Mouse (Mus musculus) heart, embryonic 11.5 days (tissue): Measurements from ENCODE around the gene Slc4a4. TPM values are rescaled to one million over a fixed set of nuclear protein-coding genes. Genes with fewer than 3 reads are reported as not detected.
"Not testable (repeated sequence)": the region's sequence is repeated elsewhere in the genome, so short reads cannot be mapped to it uniquely, and the experiment has no call there.

Experiments used
- ATAC-seq: fragments of 200-750 bp; cut with Nextera tagmentation; replicated peaks from 2 replicates; pipeline ENCODE4 v1.8.0; 2017; ENCODE audit warnings: moderate library complexity; ENCODE audit not compliant: insufficient number of reproducible peaks, low FRiP score, low TSS enrichment
- H3K27ac ChIP-seq: fragments of 300-500 bp; sonication (generic); 2 replicates; pipeline ENCODE4 v1.5.1; 2014; ENCODE audit warnings: mild to moderate bottlenecking, low read depth, low read length
- H3K27me3 ChIP-seq: fragments of 300-500 bp; sonication (generic); 2 replicates; pipeline ENCODE4 v1.6.1; 2014; ENCODE audit warnings: mild to moderate bottlenecking, low read length, mixed read lengths; ENCODE audit not compliant: control insufficient read depth, insufficient read depth
- H3K36me3 ChIP-seq: fragments of 300-500 bp; sonication (generic); 2 replicates; pipeline ENCODE4 v1.6.1; 2014; ENCODE audit warnings: mild to moderate bottlenecking, low read length, moderate library complexity, mixed read lengths; ENCODE audit not compliant: control insufficient read depth, insufficient read depth
- H3K4me1 ChIP-seq: fragments of 300-500 bp; sonication (generic); 2 replicates; pipeline ENCODE4 v1.6.1; 2014; ENCODE audit warnings: low read length; ENCODE audit not compliant: control insufficient read depth, insufficient read depth
- H3K4me2 ChIP-seq: fragments of 300-500 bp; sonication (generic); 2 replicates; pipeline ENCODE4 v1.6.1; 2014; ENCODE audit warnings: mild to moderate bottlenecking, moderate library complexity
- H3K4me3 ChIP-seq: fragments of 300-500 bp; sonication (generic); 2 replicates; pipeline ENCODE4 v1.5.1; 2014; ENCODE audit warnings: low read depth, low read length
- H3K9ac ChIP-seq: fragments of 300-500 bp; sonication (generic); 2 replicates; pipeline ENCODE4 v1.6.1; 2014; ENCODE audit warnings: mild to moderate bottlenecking, low read depth, low read length, moderate library complexity
- H3K9me3 ChIP-seq: fragments of 300-500 bp; sonication (generic); replicated peaks from 2 replicates; pipeline ENCODE4 v1.6.1; 2016; ENCODE audit warnings: low read length; ENCODE audit not compliant: control insufficient read depth
- WGBS: fragments of 180-500 bp; shearing (Covaris S2); extraction: QIAGEN DNeasy Blood & Tissue Kit; methylation state at CpG from one replicate; pipeline ENCODE4 v1.1.7; 2014; ENCODE audit not compliant: insufficient replicate concordance; 5-methylcytosine and 5-hydroxymethylcytosine counted together
- polyA plus RNA-seq: library from polyadenylated mRNA; unstranded; fragments of >200 nt; fragmentation: Nextera tagmentation; extraction: Ambion mirVana; gene quantifications from 2 replicates; pipeline ENCODE4 v1.2.1, GENCODE M21; 2014

Slc4a4 gene
- polyA plus RNA-seq, 1 experiment from 2014 or later, result 3.4 TPM

GRCm38 (mm10) chr5:89109832-89110231 is 223.2 kb downstream of the Slc4a4 start:
- H3K4me2 ChIP-seq, result no peak overlapping the region
- ATAC-seq, result no peak
- H3K9ac ChIP-seq, result no peak overlapping the region
- H3K36me3 ChIP-seq, result no peaks in the 10 kb centered on the region
- no peak overlapping the region for H3K27ac ChIP-seq
- 0 out of 2 replicates have a peak, but pooled peaks cover 3% of the 10 kb centered on the region for H3K4me1 ChIP-seq
- 83% methylated on average over 2 of the region's 2 CpGs for WGBS
- no peaks in the 10 kb centered on the region for H3K27me3 ChIP-seq
- no peaks in the 10 kb centered on the region for H3K9me3 ChIP-seq
- no peak overlapping the region for H3K4me3 ChIP-seq

- H3K27ac ChIP-seq, H3K36me3 ChIP-seq, ATAC-seq, H3K27me3 ChIP-seq, H3K4me3 ChIP-seq, H3K9me3 ChIP-seq, H3K9ac ChIP-seq, H3K4me2 ChIP-seq, H3K4me1 ChIP-seq: not testable (repeated sequence)
- WGBS, result 95% methylated on average over 15 of the region's 17 CpGs
Measured at GRCm38 (mm10) chr5:89111987-89112386, 225.4 kb downstream of the Slc4a4 start.

DNA sequence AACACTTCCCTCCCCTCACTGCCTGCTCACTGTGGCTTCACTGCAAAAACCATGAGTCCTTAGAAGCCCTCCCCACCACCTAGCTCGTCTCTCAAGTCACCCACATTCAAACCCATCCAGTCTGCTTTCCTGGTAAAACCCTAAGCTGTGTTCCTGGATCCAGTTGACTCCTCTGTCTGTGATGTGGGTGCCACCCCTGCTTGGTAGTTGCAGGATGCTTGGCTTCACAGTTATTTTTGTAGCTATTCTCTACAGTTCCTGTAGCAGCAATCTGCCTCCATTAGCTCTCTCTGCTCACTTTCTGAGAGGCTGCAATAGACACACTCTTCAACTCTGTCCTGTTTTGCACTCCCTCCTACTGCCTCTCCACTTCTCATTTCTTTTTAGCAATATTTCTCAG is 234.3 kb downstream of the Slc4a4 start:
- H3K27me3 ChIP-seq, result no peaks in the 10 kb centered on the region
- ATAC-seq, result no peak
- no peak overlapping the region for H3K4me3 ChIP-seq
- H3K9me3 ChIP-seq, result no peaks in the 10 kb centered on the region
- WGBS, result 68% methylated on average over 1 of the region's 1 CpGs
- H3K4me1 ChIP-seq, result no peaks in the 10 kb centered on the region
- H3K27ac ChIP-seq, result no peak overlapping the region
- no peaks in the 10 kb centered on the region for H3K36me3 ChIP-seq
- no peak overlapping the region for H3K4me2 ChIP-seq
- no peak overlapping the region for H3K9ac ChIP-seq

DNA sequence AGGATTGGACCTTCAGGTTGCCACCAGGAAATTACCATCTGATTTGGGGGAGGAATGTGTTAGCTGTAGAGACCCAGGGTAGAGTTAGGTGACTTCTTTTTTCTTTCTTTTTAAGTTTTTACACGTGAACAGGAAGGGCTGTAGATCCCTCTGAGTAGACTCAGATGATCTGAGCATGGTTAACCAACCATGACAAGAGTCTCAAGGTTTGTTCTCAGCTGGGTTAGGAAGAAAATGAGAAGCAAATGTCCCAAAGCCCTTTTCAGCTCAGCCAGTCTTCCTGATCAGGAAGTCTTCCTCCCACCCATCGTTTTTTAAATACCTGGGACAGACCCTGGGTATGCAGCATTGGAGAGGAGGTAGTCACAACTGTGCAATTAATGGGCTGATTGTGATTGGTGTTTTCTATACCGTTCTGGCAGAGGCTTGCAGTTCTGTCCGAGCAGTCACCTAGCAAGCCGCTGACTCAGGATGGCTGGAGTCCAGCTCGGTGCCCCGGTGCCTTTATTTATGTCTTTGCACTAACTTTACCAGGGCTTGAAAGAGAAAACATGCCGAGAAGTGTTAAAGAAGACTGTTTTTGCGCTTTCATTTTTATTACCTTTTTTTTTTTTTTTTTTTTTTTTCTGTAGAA is 236.8 kb downstream of the Slc4a4 start:
- no peak for ATAC-seq
- Histone ChIP-seq H3K36me3 (no peaks in the 10 kb centered on the region), H3K27me3 (no peaks in the 10 kb centered on the region), H3K4me1 (no peaks in the 10 kb centered on the region), H3K4me3 (no peak overlapping the region), H3K4me2 (no peak overlapping the region), H3K27ac (no peak overlapping the region), H3K9ac (no peak overlapping the region), H3K9me3 (no peaks in the 10 kb centered on the region)
- WGBS, result 73% methylated on average over 9 of the region's 9 CpGs

- Histone ChIP-seq H3K4me1 (no peaks in the 10 kb centered on the region), H3K4me3 (no peak overlapping the region), H3K4me2 (no peak overlapping the region), H3K27me3 (no peaks in the 10 kb centered on the region), H3K9ac (no peak overlapping the region), H3K36me3 (no peaks in the 10 kb centered on the region), H3K9me3 (no peaks in the 10 kb centered on the region), H3K27ac (no peak overlapping the region)
- WGBS, result 82% methylated on average over 6 of the region's 6 CpGs
- ATAC-seq, result no peak
Measured at GRCm38 (mm10) chr5:89128210-89128609, 241.6 kb downstream of the Slc4a4 start.

- 84% methylated on average over 11 of the region's 11 CpGs for WGBS
Measured at GRCm38 (mm10) chr5:89135776-89136175, 249.2 kb downstream of the Slc4a4 start.

GRCm38 (mm10) chr5:89140070-89140469 is 253.5 kb downstream of the Slc4a4 start:
- ATAC-seq, result no peak
- WGBS, result 97% methylated on average over 2 of the region's 2 CpGs

More at GRCm38 (mm10) chr5:89135776-89136175, 249.2 kb downstream of the Slc4a4 start:
- no peaks in the 10 kb centered on the region for H3K27me3 ChIP-seq
- no peak for ATAC-seq
- no peak overlapping the region for H3K4me2 ChIP-seq
- H3K4me1 ChIP-seq, result no peaks in the 10 kb centered on the region
- no peaks in the 10 kb centered on the region for H3K36me3 ChIP-seq
- H3K27ac ChIP-seq, result no peak overlapping the region
- H3K9me3 ChIP-seq, result no peaks in the 10 kb centered on the region
- no peak overlapping the region for H3K9ac ChIP-seq
- no peak overlapping the region for H3K4me3 ChIP-seq

GRCm38 (mm10) chr5:89141761-89142160 is 255.1 kb downstream of the Slc4a4 start:
- Histone ChIP-seq H3K27me3 (no peaks in the 10 kb centered on the region), H3K27ac (no peak overlapping the region), H3K36me3 (no peaks in the 10 kb centered on the region), H3K9ac (no peak overlapping the region), H3K4me2 (no peak overlapping the region), H3K9me3 (no peaks in the 10 kb centered on the region), H3K4me1 (no peaks in the 10 kb centered on the region), H3K4me3 (no peak overlapping the region)
- 77% methylated on average over 2 of the region's 2 CpGs for WGBS
- no peak for ATAC-seq

More at GRCm38 (mm10) chr5:89140070-89140469, 253.5 kb downstream of the Slc4a4 start:
- no peak overlapping the region for H3K27ac ChIP-seq
- no peak overlapping the region for H3K9ac ChIP-seq
- H3K36me3 ChIP-seq, result no peaks in the 10 kb centered on the region
- H3K4me2 ChIP-seq, result no peak overlapping the region
- H3K4me1 ChIP-seq, result no peaks in the 10 kb centered on the region
- no peaks in the 10 kb centered on the region for H3K9me3 ChIP-seq
- H3K4me3 ChIP-seq, result no peak overlapping the region
- no peaks in the 10 kb centered on the region for H3K27me3 ChIP-seq

DNA sequence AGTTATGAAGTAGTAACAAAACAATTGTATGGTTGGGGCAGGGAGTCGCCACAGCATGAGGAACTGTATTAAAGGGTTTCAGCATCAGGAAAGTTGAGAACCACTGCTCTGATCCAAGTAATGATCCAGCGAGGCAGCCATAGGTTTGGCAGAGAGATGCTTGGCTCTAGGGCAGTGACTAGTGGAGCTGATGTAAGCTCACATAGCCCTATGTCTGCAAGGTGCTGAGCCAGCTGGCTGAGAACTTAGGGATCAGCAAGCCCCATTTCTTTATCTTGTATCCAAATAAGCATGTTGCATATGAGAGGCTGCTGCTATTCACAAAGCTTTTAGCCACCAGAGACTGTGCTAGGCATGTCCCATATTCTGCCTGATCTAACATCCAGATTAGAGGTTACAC is 259.7 kb downstream of the Slc4a4 start:
- no peak for ATAC-seq
- H3K36me3 ChIP-seq, result no peaks in the 10 kb centered on the region
- 80% methylated on average over 2 of the region's 2 CpGs for WGBS

More for the DNA sequence above, 259.7 kb downstream of the Slc4a4 start:
- Histone ChIP-seq H3K9me3 (no peaks in the 10 kb centered on the region), H3K4me2 (no peak overlapping the region), H3K4me1 (peaks cover 11% of the 10 kb centered on the region; the same call in 1 of the 2 replicates), H3K27me3 (no peaks in the 10 kb centered on the region), H3K9ac (no peak overlapping the region), H3K27ac (no peak overlapping the region), H3K4me3 (no peak overlapping the region)
